Mouse (Mus musculus): ENCODE measurements around the gene Slc25a35.
"Not testable (repeated sequence)": the region's sequence is repeated elsewhere in the genome, so short reads cannot be mapped to it uniquely, and the experiment has no call there.

Gene Slc25a35

GRCm38 (mm10) chr11:68961596-68961995, 6.3 kb upstream of the Slc25a35 start:
- no peak for DNase-seq (ENCODE audit: low read depth, low spot score)

GRCm38 (mm10) chr11:68962159-68962558, 5.8 kb upstream of the Slc25a35 start:
- DNase-seq (ENCODE audit: low read depth, low spot score): not testable (repeated sequence)

- no peak for DNase-seq (ENCODE audit: low read depth, low spot score)
Measured at GRCm38 (mm10) chr11:68963405-68963804, 4.5 kb upstream of the Slc25a35 start.

- DNase-seq (ENCODE audit: low read depth, low spot score): no peak
Measured at GRCm38 (mm10) chr11:68965050-68965449, 2.9 kb upstream of the Slc25a35 start.

GRCm38 (mm10) chr11:68965845-68966244, 2.1 kb upstream of the Slc25a35 start:
- DNase-seq (ENCODE audit: low read depth, low spot score): no peak

- no peak for DNase-seq (ENCODE audit: low read depth, low spot score)
Measured at GRCm38 (mm10) chr11:68966554-68966953, 1.4 kb upstream of the Slc25a35 start.

- no peak for DNase-seq (ENCODE audit: low read depth, low spot score)
Measured at GRCm38 (mm10) chr11:68968752-68969151, 821 bp downstream of the Slc25a35 start.

- no peak for DNase-seq (ENCODE audit: low read depth, low spot score)
Measured at GRCm38 (mm10) chr11:68970232-68970631, 2.3 kb downstream of the Slc25a35 start.

GRCm38 (mm10) chr11:68973250-68974058, 5.5 kb downstream of the Slc25a35 start:
- DNase-seq (ENCODE audit: low read depth, low spot score): peak; percentile 59

- DNase-seq (ENCODE audit: low read depth, low spot score): no peak
Measured at GRCm38 (mm10) chr11:68974059-68974450, 6.1 kb downstream of the Slc25a35 start.

- no peak for DNase-seq (ENCODE audit: low read depth, low spot score)
Measured at GRCm38 (mm10) chr11:68975085-68975484, 7.2 kb downstream of the Slc25a35 start, which contains the start of gene Rangrf. Gene Rangrf, minus strand, starts transcription at chr11:68975185.

GRCm38 (mm10) chr11:68975601-68976000, 7.7 kb downstream of the Slc25a35 start:
- DNase-seq (ENCODE audit: low read depth, low spot score): no peak

- no peak for DNase-seq (ENCODE audit: low read depth, low spot score)
Measured at GRCm38 (mm10) chr11:68979320-68979733, 11.4 kb downstream of the Slc25a35 start.

- DNase-seq (ENCODE audit: low read depth, low spot score): no peak
Measured at GRCm38 (mm10) chr11:68980919-68981318, 13.0 kb downstream of the Slc25a35 start.

GRCm38 (mm10) chr11:68982639-68983369, 14.9 kb downstream of the Slc25a35 start:
- DNase-seq (ENCODE audit: low read depth, low spot score): peak; percentile 69

- DNase-seq (ENCODE audit: low read depth, low spot score): no peak
Measured at GRCm38 (mm10) chr11:68987365-68987882, 19.5 kb downstream of the Slc25a35 start.

- no peak for DNase-seq (ENCODE audit: low read depth, low spot score)
Measured at GRCm38 (mm10) chr11:68988341-68988740, 20.4 kb downstream of the Slc25a35 start.

- DNase-seq (ENCODE audit: low read depth, low spot score): no peak
Measured at GRCm38 (mm10) chr11:68993122-68993521, 25.2 kb downstream of the Slc25a35 start.

GRCm38 (mm10) chr11:68994377-68994776, 26.4 kb downstream of the Slc25a35 start:
- no peak for DNase-seq (ENCODE audit: low read depth, low spot score)

- no peak for DNase-seq (ENCODE audit: low read depth, low spot score)
Measured at GRCm38 (mm10) chr11:68997080-68997479, 29.1 kb downstream of the Slc25a35 start.

GRCm38 (mm10) chr11:69002782-69003181, 34.9 kb downstream of the Slc25a35 start:
- not testable (repeated sequence) for DNase-seq (ENCODE audit: low read depth, low spot score)

- DNase-seq (ENCODE audit: low read depth, low spot score): no peak
Measured at GRCm38 (mm10) chr11:69003592-69003991, 35.7 kb downstream of the Slc25a35 start.

Measured in retina, postnatal 7 days (tissue).